ENCODE assay signal across 15 mouse cellular contexts in genomic region chr11:116493191-116493590, GRCm38 (mm10). TPM values are rescaled to one million over a fixed set of nuclear protein-coding genes. Genes with fewer than 3 reads are reported as not detected.
"Had no signal": no experiment of that assay in that cellular context is flagged by ENCODE, and none has a peak within 500 bp of the region (broad histone marks: within the 10 kb centered on the region; RNA-seq: fewer than 3 reads in every experiment).

No protein-coding gene starts in this region.

- H3K9me3 ChIP-seq: limb, embryonic 15.5 days; neural tube, embryonic 15.5 days had no signal

- H3K27me3 ChIP-seq: limb, embryonic 15.5 days; liver, embryonic 12.5 days; midbrain, embryonic 12.5 days; neural tube, embryonic 15.5 days had no signal

- H3K4me2 ChIP-seq: limb, embryonic 15.5 days; liver, embryonic 12.5 days; midbrain, embryonic 12.5 days; neural tube, embryonic 15.5 days had no signal

- ATAC-seq: midbrain, embryonic 16.5 days had no signal

- H3K4me3 ChIP-seq: left cerebral cortex, adult 2 months; limb, embryonic 15.5 days; liver, embryonic 12.5 days; midbrain, embryonic 12.5 days; neural tube, embryonic 15.5 days had no signal

- H3K27ac ChIP-seq: left cerebral cortex, adult 2 months; limb, embryonic 15.5 days; liver, embryonic 12.5 days; midbrain, embryonic 12.5 days; neural tube, embryonic 15.5 days had no signal

- DNase-seq: kidney, adult 11 months; right cerebral cortex, adult 18-20 months; right cerebral cortex, postnatal 25 days had no signal

- H3K36me3 ChIP-seq: limb, embryonic 15.5 days; neural tube, embryonic 15.5 days had no signal

- H3K9ac ChIP-seq: limb, embryonic 15.5 days; liver, embryonic 12.5 days; lung, embryonic 14.5 days; midbrain, embryonic 12.5 days; neural tube, embryonic 15.5 days had no signal

RNA-seq across cellular contexts. Expression of gene Qrich2, which starts 27.1 kb away (rescaled TPM):
- total RNA-seq: layer of hippocampus, postnatal 25 days; left cerebral cortex, postnatal 25 days; megakaryocyte-erythroid progenitor cell, adult 5-6 weeks had no signal
- polyA plus RNA-seq: liver, embryonic 12.5 days; liver, embryonic 16.5 days; midbrain, embryonic 12.5 days; neural tube, embryonic 15.5 days; stomach, embryonic 14.5 days had no signal
